Mouse (Mus musculus): ENCODE results near the gene Ift57. TPM values are rescaled to one million over a fixed set of nuclear protein-coding genes. Genes with fewer than 3 reads are reported as not detected.

Gene Ift57
- polyA plus RNA-seq, 1 experiment from 2014 or later: 22.6 TPM

- DNase-seq (ENCODE audit: low spot score) (no peak), ATAC-seq (no peak)
- Histone ChIP-seq H3K9ac (replicated peaks; ENCODE audit: low read depth) (no peak overlapping the region), H3K27me3 (replicated peaks; ENCODE audit: insufficient read depth, low read length) (no peaks in the 10 kb centered on the region), H3K36me3 (ENCODE audit: insufficient read depth, low read length) (no peaks in the 10 kb centered on the region; the same call in 1 of the 2 replicates), H3K4me2 (replicated peaks; ENCODE audit: low read depth, low read length) (no peak overlapping the region), H3K4me1 (ENCODE audit: insufficient read depth, low read depth, low read length) (0 out of 2 replicates have a peak, but pooled peaks cover 6% of the 10 kb centered on the region), H3K9me3 (ENCODE audit: low read length) (no peaks in the 10 kb centered on the region), H3K4me3 (ENCODE audit: low read depth, low read length) (no peak overlapping the region), H3K27ac (ENCODE audit: low read length) (no peak overlapping the region)
- 83% methylated on average over 2 of the region's 2 CpGs for WGBS
- no peak for TF ChIP-seq EP300 (IDR thresholded peaks at IDR 0.05)
- TF ChIP-seq CTCF (IDR thresholded peaks at IDR 0.05): no peak
Measured at GRCm38 (mm10) chr16:49796954-49797353, 97.9 kb downstream of the Ift57 start.

DNA sequence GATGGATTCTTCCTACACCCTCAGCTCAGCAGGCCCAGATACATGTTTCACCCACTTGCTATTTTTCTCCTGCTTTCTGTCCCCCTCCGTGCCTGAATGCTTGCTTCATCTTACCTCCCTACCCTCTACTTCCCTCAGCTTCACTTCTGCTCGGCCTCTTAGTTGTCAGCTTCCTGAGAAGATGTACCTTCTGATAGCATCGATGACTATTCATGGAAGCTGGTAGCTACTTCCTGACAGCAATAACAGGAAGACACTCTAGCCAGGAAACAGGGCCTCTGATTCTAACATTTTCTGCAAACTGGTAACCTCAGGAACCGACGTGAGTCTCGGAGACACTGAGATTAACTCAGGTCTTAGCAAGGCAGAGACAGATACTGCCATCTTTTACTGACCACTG lies 99.8 kb downstream of the Ift57 start:
- DNase-seq (ENCODE audit: low spot score) (peak; percentile 53), ATAC-seq (peak; percentile 62)
- TF ChIP-seq EP300 (IDR thresholded peaks at IDR 0.05) (peak; percentile 81), CTCF (IDR thresholded peaks at IDR 0.05) (no peak)
- H3K27me3 ChIP-seq (replicated peaks; ENCODE audit: insufficient read depth, low read length): no peaks in the 10 kb centered on the region
- no peaks in the 10 kb centered on the region; the same call in 1 of the 2 replicates for H3K36me3 ChIP-seq (ENCODE audit: insufficient read depth, low read length)
- H3K4me2 ChIP-seq (replicated peaks; ENCODE audit: low read depth, low read length): no peak overlapping the region
- 0 out of 2 replicates have a peak, but pooled peaks cover 6% of the 10 kb centered on the region for H3K4me1 ChIP-seq (ENCODE audit: insufficient read depth, low read depth, low read length)
- H3K4me3 ChIP-seq (ENCODE audit: low read depth, low read length): no peak overlapping the region
- no peaks in the 10 kb centered on the region for H3K9me3 ChIP-seq (ENCODE audit: low read length)
- no peak overlapping the region for H3K9ac ChIP-seq (replicated peaks; ENCODE audit: low read depth)
- WGBS: 56% methylated on average over 6 of the region's 6 CpGs
- H3K27ac ChIP-seq (ENCODE audit: low read length): peak overlapping the region; percentile 64

DNA sequence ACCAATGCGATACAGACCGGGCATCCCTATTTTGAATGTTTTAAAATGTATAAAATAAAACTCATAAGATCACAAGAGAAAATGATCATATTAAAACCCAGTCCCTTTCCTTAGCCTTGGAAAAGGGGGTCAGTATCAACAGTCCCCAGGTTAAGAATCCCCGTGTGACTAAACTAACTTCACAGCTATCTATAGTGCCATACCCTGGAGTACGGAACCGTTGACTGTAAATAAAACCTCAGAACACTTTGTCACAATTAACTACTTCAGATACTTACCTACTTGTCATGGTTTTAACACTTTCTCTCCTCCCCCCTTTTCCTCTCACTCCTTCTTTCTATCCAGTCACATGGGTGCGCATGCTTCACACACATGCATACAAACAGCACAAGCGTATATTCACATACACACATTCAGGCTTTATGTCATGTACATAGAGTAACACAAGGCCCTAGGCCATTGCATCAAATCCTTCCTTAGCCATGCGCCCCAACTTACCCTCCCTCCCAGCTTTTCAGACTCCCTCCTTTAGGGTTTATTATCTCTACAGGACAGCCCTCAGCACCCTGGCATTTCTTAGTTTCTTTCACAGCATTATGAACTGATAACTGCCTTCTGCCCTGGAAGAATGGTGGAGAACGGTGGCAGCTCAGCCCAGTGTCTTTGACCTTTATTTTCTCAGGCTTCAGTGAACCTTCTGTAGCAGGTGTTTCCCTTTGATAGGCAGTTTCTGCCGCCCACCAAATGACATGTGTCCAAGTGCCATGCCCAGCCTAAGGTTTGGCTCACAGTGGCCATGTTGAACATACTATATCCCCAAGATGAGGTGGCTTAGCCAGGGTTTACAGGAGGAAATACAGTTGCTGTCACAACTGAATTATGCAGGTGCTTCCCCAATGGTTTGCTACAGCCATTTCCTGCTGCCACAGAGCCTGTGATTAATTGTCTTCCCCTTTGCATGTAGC lies 100.8 kb downstream of the Ift57 start, which contains the start of gene Cd47:
Gene Cd47, plus strand, starts transcription at position 937 of the 965 bp plus-strand sequence.
- 72% methylated on average over 10 of the region's 10 CpGs for WGBS
- ATAC-seq: peak; percentile 29; the same call in 1 of the 2 replicates
- peak; percentile 28 for DNase-seq (ENCODE audit: low spot score)
- Histone ChIP-seq H3K4me2 (replicated peaks; ENCODE audit: low read depth, low read length) (no peak within 1 kb of the TSS), H3K36me3 (ENCODE audit: insufficient read depth, low read length) (no peaks in the 10 kb centered on the region; the same call in 1 of the 2 replicates), H3K9ac (replicated peaks; ENCODE audit: low read depth) (no peak within 1 kb of the TSS), H3K27me3 (replicated peaks; ENCODE audit: insufficient read depth, low read length) (no peaks in the 10 kb centered on the region), H3K4me1 (ENCODE audit: insufficient read depth, low read depth, low read length) (0 out of 2 replicates have a peak, but pooled peaks cover 11% of the 10 kb centered on the region), H3K9me3 (ENCODE audit: low read length) (no peaks in the 10 kb centered on the region), H3K4me3 (ENCODE audit: low read depth, low read length) (no peak within 1 kb of the TSS), H3K27ac (ENCODE audit: low read length) (peak within 1 kb of the TSS; percentile 15; the same call in 1 of the 2 replicates)
- TF ChIP-seq CTCF (IDR thresholded peaks at IDR 0.05) (no peak), EP300 (IDR thresholded peaks at IDR 0.05) (peak; percentile 55)

- Histone ChIP-seq H3K4me3 (ENCODE audit: low read depth, low read length) (no peak overlapping the region), H3K27ac (ENCODE audit: low read length) (peak overlapping the region; percentile 15; the same call in 1 of the 2 replicates), H3K4me2 (replicated peaks; ENCODE audit: low read depth, low read length) (no peak overlapping the region), H3K36me3 (ENCODE audit: insufficient read depth, low read length) (no peaks in the 10 kb centered on the region; the same call in 1 of the 2 replicates), H3K4me1 (ENCODE audit: insufficient read depth, low read depth, low read length) (0 out of 2 replicates have a peak, but pooled peaks cover 11% of the 10 kb centered on the region), H3K9ac (replicated peaks; ENCODE audit: low read depth) (no peak overlapping the region), H3K9me3 (ENCODE audit: low read length) (no peaks in the 10 kb centered on the region), H3K27me3 (replicated peaks; ENCODE audit: insufficient read depth, low read length) (no peaks in the 10 kb centered on the region)
- ATAC-seq: peak; percentile 41
- whole genome bisulfite sequencing: 58% methylated on average over 5 of the region's 5 CpGs
- TF ChIP-seq CTCF (IDR thresholded peaks at IDR 0.05): no peak
- no peak for TF ChIP-seq EP300 (IDR thresholded peaks at IDR 0.05)
- no peak for DNase-seq (ENCODE audit: low spot score)
Measured at GRCm38 (mm10) chr16:49800996-49801395, 102.0 kb downstream of the Ift57 start.

DNA sequence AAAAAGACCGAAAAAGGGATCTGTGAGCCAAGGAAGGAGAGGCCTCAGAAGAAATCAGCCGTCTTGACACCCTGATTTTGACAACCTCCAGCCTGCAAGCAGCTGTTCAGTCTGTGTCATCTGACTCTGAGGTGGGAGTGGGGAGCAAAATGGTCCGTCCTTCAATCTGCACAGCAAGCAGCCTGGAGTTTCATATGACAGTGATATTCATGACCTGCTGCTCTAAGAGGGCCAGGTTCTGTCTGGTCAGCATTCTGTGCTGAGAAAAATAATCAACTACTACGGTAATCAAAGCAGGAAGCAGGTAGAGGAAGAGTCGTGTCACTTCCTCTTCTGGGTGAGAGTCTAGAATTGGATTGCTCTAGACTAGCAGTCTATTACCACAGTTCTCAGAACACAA lies 102.4 kb downstream of the Ift57 start:
- TF ChIP-seq EP300 (IDR thresholded peaks at IDR 0.05) (no peak), CTCF (IDR thresholded peaks at IDR 0.05) (no peak)
- Histone ChIP-seq H3K36me3 (ENCODE audit: insufficient read depth, low read length) (no peaks in the 10 kb centered on the region; the same call in 1 of the 2 replicates), H3K4me1 (ENCODE audit: insufficient read depth, low read depth, low read length) (0 out of 2 replicates have a peak, but pooled peaks cover 11% of the 10 kb centered on the region), H3K4me2 (replicated peaks; ENCODE audit: low read depth, low read length) (no peak overlapping the region), H3K27me3 (replicated peaks; ENCODE audit: insufficient read depth, low read length) (no peaks in the 10 kb centered on the region), H3K27ac (ENCODE audit: low read length) (peak overlapping the region; percentile 15; the same call in 1 of the 2 replicates), H3K9ac (replicated peaks; ENCODE audit: low read depth) (no peak overlapping the region), H3K4me3 (ENCODE audit: low read depth, low read length) (no peak overlapping the region), H3K9me3 (ENCODE audit: low read length) (no peaks in the 10 kb centered on the region)
- WGBS: 41% methylated on average over 5 of the region's 5 CpGs
- peak; percentile 66 for ATAC-seq
- peak; percentile 76 for DNase-seq (ENCODE audit: low spot score)

- Histone ChIP-seq H3K36me3 (ENCODE audit: insufficient read depth, low read length) (no peaks in the 10 kb centered on the region; the same call in 1 of the 2 replicates), H3K27ac (ENCODE audit: low read length) (no peak overlapping the region), H3K4me3 (ENCODE audit: low read depth, low read length) (no peak overlapping the region), H3K9me3 (ENCODE audit: low read length) (no peaks in the 10 kb centered on the region), H3K27me3 (replicated peaks; ENCODE audit: insufficient read depth, low read length) (no peaks in the 10 kb centered on the region), H3K4me1 (ENCODE audit: insufficient read depth, low read depth, low read length) (0 out of 2 replicates have a peak, but pooled peaks cover 12% of the 10 kb centered on the region), H3K9ac (replicated peaks; ENCODE audit: low read depth) (no peak overlapping the region), H3K4me2 (replicated peaks; ENCODE audit: low read depth, low read length) (no peak overlapping the region)
- 78% methylated on average over 2 of the region's 2 CpGs for WGBS
- TF ChIP-seq EP300 (IDR thresholded peaks at IDR 0.05) (no peak), CTCF (IDR thresholded peaks at IDR 0.05) (no peak)
- no peak for DNase-seq (ENCODE audit: low spot score)
- ATAC-seq: no peak
Measured at GRCm38 (mm10) chr16:49802993-49803392, 104.0 kb downstream of the Ift57 start.

Data from lung, postnatal 0 days (tissue).